Mouse (Mus musculus): ENCODE results near the gene Epb41l1. TPM values are rescaled to one million over a fixed set of nuclear protein-coding genes. Genes with fewer than 3 reads are reported as not detected.
A peak's percentile ranks its signal among the peaks of the same experiment; 100 is the strongest.

Epb41l1 gene
- total and polyA plus RNA-seq, 2 experiments from 2014 or later: 10.7 to 259 TPM

DNA sequence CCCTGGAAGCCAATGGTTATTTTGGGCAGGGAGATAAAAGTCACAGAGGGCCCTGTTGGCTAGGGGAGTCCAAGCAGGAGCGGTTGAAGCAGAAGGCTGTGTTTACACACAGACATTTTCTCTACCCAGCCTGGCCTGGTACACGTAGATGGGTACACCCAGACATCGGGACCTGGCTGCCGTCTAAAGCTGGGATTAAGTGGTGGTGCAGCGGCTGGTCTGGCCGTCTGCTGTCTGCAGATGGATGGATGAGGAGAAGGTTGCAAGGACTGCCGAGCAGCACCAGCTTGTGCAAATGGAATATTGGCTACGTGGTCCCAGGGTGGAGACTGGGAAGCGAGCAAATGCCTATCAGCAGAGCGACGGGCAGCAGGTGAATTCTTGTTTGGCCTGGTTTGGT lies 46.8 kb downstream of the Epb41l1 start:
- ATAC-seq (no peak), DNase-seq (ENCODE audit: low spot score) (no peak)
- Histone ChIP-seq H3K9ac (replicated peaks; ENCODE audit: low read length) (no peak overlapping the region), H3K4me3 (ENCODE audit: low read length) (no peak overlapping the region), H3K4me1 (ENCODE audit: insufficient read depth, low read length) (peaks cover 7% of the 10 kb centered on the region; the same call in 1 of the 2 replicates), H3K36me3 (ENCODE audit: insufficient read depth, low read length) (no peaks in the 10 kb centered on the region), H3K27ac (no peak overlapping the region), H3K4me2 (ENCODE audit: low read depth, low read length) (no peak overlapping the region), H3K9me3 (ENCODE audit: low read length) (no peaks in the 10 kb centered on the region), H3K27me3 (ENCODE audit: insufficient read depth, low read length) (no peaks in the 10 kb centered on the region)
- no peak for TF ChIP-seq CTCF (IDR thresholded peaks at IDR 0.05; ENCODE audit: low read depth)
- WGBS: 84% methylated on average over 11 of the region's 11 CpGs

DNA sequence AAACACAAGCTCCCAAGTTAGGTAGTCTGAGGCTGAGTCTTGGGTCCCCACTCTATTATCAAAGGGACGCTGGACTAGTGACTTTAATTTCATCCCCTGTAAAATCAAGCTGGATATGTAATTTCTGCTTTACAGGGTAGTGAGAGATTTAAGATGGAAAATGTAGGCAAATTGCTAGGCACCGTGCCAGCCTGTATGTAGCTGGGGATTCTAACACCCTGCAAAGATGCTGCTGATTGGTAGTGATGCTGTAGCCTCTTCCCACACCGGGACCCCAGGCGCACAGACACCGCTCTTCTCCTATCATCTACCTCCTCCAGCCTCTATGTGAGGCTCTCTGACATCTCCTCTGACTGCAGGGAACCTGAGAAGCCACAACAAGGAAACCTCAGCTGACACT lies 48.2 kb downstream of the Epb41l1 start:
- no peak for ATAC-seq
- no peak for DNase-seq (ENCODE audit: low spot score)

DNA sequence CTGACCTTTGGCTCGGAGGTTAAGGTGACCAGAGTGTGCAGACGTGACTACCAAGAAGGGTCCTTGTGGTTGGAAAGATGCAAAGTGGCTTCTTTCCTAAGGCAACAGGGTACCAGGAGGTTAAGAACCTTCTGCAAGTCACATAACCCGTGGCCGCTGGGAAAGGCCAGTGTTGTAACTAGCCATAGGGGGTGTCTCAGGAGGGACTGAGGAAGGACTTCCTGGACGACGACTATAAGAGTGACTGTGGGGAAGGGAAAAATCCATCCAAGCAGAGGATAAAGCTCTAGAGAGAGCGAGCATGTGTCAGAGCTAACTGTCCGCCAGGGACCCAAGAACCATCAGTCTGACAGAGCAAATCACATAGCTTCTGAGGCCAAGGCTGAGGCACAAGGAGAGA lies 48.8 kb downstream of the Epb41l1 start:
- H3K4me3 ChIP-seq (ENCODE audit: low read length): no peak overlapping the region
- no peak for ATAC-seq
- 79% methylated on average over 8 of the region's 8 CpGs for WGBS
- H3K36me3 ChIP-seq (ENCODE audit: insufficient read depth, low read length): no peaks in the 10 kb centered on the region
- no peaks in the 10 kb centered on the region for H3K27me3 ChIP-seq (ENCODE audit: insufficient read depth, low read length)
- H3K4me1 ChIP-seq (ENCODE audit: insufficient read depth, low read length): peaks cover 7% of the 10 kb centered on the region; the same call in 1 of the 2 replicates
- no peak overlapping the region for H3K4me2 ChIP-seq (ENCODE audit: low read depth, low read length)
- no peak for TF ChIP-seq CTCF (IDR thresholded peaks at IDR 0.05; ENCODE audit: low read depth)
- no peak for DNase-seq (ENCODE audit: low spot score)
- no peak overlapping the region for H3K9ac ChIP-seq (replicated peaks; ENCODE audit: low read length)
- H3K27ac ChIP-seq: no peak overlapping the region
- H3K9me3 ChIP-seq (ENCODE audit: low read length): no peaks in the 10 kb centered on the region

More for the DNA sequence above, 48.2 kb downstream of the Epb41l1 start:
- 82% methylated on average over 5 of the region's 5 CpGs for WGBS
- H3K4me1 ChIP-seq (ENCODE audit: insufficient read depth, low read length): 0 out of 2 replicates have a peak, but pooled peaks cover 4% of the 10 kb centered on the region
- no peaks in the 10 kb centered on the region for H3K9me3 ChIP-seq (ENCODE audit: low read length)
- H3K4me2 ChIP-seq (ENCODE audit: low read depth, low read length): no peak overlapping the region
- H3K36me3 ChIP-seq (ENCODE audit: insufficient read depth, low read length): no peaks in the 10 kb centered on the region
- H3K4me3 ChIP-seq (ENCODE audit: low read length): no peak overlapping the region
- TF ChIP-seq CTCF (IDR thresholded peaks at IDR 0.05; ENCODE audit: low read depth): no peak
- H3K9ac ChIP-seq (replicated peaks; ENCODE audit: low read length): no peak overlapping the region
- no peaks in the 10 kb centered on the region for H3K27me3 ChIP-seq (ENCODE audit: insufficient read depth, low read length)
- no peak overlapping the region for H3K27ac ChIP-seq

DNA sequence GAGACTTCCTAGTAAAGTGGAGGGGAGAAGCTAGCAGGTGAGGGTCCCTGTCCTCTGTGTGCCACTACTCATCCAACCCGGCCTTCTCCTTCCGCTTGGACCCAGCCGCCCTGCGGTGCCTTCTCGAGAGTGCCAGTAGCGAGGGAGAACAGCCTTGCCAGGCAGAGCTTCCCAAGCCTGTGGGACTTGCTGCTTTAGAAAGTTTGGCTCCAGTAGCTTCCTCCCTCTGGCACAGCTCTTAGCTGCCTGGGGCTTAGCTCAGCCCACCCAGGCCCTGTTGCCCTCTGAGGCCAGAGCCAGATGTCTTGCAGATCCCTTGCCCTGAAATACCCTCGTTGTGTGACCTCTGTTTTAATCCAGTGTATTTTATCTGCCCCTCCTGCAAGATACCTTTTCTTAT lies 50.2 kb downstream of the Epb41l1 start:
- Histone ChIP-seq H3K4me3 (ENCODE audit: low read length) (no peak overlapping the region), H3K9me3 (ENCODE audit: low read length) (no peaks in the 10 kb centered on the region), H3K4me2 (ENCODE audit: low read depth, low read length) (no peak overlapping the region), H3K9ac (replicated peaks; ENCODE audit: low read length) (no peak overlapping the region), H3K27ac (no peak overlapping the region), H3K4me1 (ENCODE audit: insufficient read depth, low read length) (peaks cover 4% of the 10 kb centered on the region; the same call in 1 of the 2 replicates), H3K36me3 (ENCODE audit: insufficient read depth, low read length) (no peaks in the 10 kb centered on the region), H3K27me3 (ENCODE audit: insufficient read depth, low read length) (no peaks in the 10 kb centered on the region)
- DNase-seq (ENCODE audit: low spot score) (peak; percentile 45), ATAC-seq (no peak)
- no peak for TF ChIP-seq CTCF (IDR thresholded peaks at IDR 0.05; ENCODE audit: low read depth)
- 54% methylated on average over 7 of the region's 7 CpGs for WGBS

DNA sequence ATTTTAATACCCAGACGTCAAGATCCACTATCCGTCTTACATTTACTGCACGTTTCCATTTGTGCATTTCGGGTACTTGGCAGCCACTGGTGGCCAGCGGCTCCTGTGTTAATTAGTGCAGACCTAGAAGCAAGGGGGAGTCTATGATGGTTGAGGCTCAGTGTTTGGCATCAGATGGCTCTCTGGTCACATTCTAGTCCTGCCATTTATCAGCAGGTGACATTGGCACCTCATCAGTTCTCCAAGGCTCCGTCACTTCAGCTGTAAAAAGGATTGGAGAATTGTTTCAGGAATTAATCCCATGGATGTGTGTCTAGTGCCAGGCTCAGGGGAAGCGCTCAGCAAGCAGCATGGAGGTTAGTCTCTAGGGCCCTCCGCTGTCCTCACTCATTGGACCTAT lies 51.6 kb downstream of the Epb41l1 start:
- H3K4me2 ChIP-seq (ENCODE audit: low read depth, low read length): no peak overlapping the region
- WGBS: 74% methylated on average over 8 of the region's 8 CpGs
- TF ChIP-seq CTCF (IDR thresholded peaks at IDR 0.05; ENCODE audit: low read depth): no peak
- H3K4me1 ChIP-seq (ENCODE audit: insufficient read depth, low read length): peaks cover 18% of the 10 kb centered on the region; the same call in 1 of the 2 replicates
- H3K9me3 ChIP-seq (ENCODE audit: low read length): no peaks in the 10 kb centered on the region
- H3K9ac ChIP-seq (replicated peaks; ENCODE audit: low read length): no peak overlapping the region
- 0 out of 2 replicates have a peak overlapping the region, but pooled peaks have one; percentile 0 for H3K27ac ChIP-seq
- ATAC-seq (no peak), DNase-seq (ENCODE audit: low spot score) (no peak)
- no peaks in the 10 kb centered on the region for H3K27me3 ChIP-seq (ENCODE audit: insufficient read depth, low read length)
- no peak overlapping the region for H3K4me3 ChIP-seq (ENCODE audit: low read length)
- no peaks in the 10 kb centered on the region for H3K36me3 ChIP-seq (ENCODE audit: insufficient read depth, low read length)

DNA sequence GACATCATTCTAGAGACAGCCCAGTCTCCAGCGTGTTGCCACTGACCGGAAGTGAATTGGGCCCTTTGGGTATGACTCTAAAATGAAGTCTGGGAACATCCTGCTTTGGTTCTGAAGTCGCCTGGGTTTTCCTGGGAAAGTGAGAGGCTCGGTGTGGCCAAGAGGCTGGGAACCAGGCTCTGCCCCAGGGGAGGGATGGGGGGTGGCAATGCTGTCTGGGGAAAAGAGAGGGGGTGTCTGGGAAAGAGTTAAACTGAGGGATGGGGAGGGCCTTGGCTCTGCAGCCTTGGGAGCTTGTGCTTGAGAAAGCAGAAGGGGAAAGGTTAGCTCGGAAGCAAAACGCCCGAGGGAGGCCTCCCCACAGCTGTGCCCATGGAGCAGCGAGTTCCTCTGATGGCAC lies 53.0 kb downstream of the Epb41l1 start:
- TF ChIP-seq CTCF (IDR thresholded peaks at IDR 0.05; ENCODE audit: low read depth): no peak
- no peak overlapping the region for H3K4me2 ChIP-seq (ENCODE audit: low read depth, low read length)
- DNase-seq (ENCODE audit: low spot score) (no peak), ATAC-seq (no peak)
- no peaks in the 10 kb centered on the region for H3K27me3 ChIP-seq (ENCODE audit: insufficient read depth, low read length)
- WGBS: 59% methylated on average over 8 of the region's 8 CpGs
- H3K4me3 ChIP-seq (ENCODE audit: low read length): no peak overlapping the region
- H3K27ac ChIP-seq: no peak overlapping the region
- peaks cover 21% of the 10 kb centered on the region for H3K4me1 ChIP-seq (ENCODE audit: insufficient read depth, low read length)
- H3K9me3 ChIP-seq (ENCODE audit: low read length): no peaks in the 10 kb centered on the region
- no peaks in the 10 kb centered on the region for H3K36me3 ChIP-seq (ENCODE audit: insufficient read depth, low read length)
- no peak overlapping the region for H3K9ac ChIP-seq (replicated peaks; ENCODE audit: low read length)

DNA sequence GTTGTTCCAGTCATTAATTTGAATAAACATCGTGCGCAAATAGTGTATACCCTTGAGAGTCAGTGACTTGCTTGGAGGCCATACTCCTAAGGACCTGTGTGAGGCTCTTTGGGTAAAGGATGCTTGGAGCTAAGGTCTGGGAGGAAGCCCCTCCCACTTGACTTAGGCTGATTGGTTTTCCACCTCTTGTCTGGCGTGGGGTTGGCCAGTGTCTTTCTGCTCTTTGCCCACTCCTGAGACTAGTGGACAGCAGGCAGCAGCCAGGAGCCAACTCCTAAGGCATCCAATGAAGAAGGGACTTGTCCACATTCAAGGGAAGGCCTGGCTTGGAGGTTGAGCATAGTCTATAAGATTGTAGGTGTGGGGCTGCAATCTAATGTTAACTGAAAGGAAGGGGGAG lies 53.4 kb downstream of the Epb41l1 start:
- Histone ChIP-seq H3K4me1 (ENCODE audit: insufficient read depth, low read length) (peaks cover 21% of the 10 kb centered on the region), H3K27me3 (ENCODE audit: insufficient read depth, low read length) (no peaks in the 10 kb centered on the region), H3K4me3 (ENCODE audit: low read length) (no peak overlapping the region), H3K36me3 (ENCODE audit: insufficient read depth, low read length) (no peaks in the 10 kb centered on the region), H3K27ac (no peak overlapping the region), H3K9me3 (ENCODE audit: low read length) (no peaks in the 10 kb centered on the region), H3K9ac (replicated peaks; ENCODE audit: low read length) (no peak overlapping the region), H3K4me2 (ENCODE audit: low read depth, low read length) (no peak overlapping the region)
- ATAC-seq (0 out of 2 replicates have a peak, but pooled peaks have one; percentile 6), DNase-seq (ENCODE audit: low spot score) (no peak)
- no peak for TF ChIP-seq CTCF (IDR thresholded peaks at IDR 0.05; ENCODE audit: low read depth)
- WGBS: 29% methylated on average over 3 of the region's 3 CpGs
